ENCODE assay signal across 27 mouse cellular contexts in genomic region chr7:84652740-84653139, GRCm38 (mm10). TPM values are rescaled to one million over a fixed set of nuclear protein-coding genes. Genes with fewer than 3 reads are reported as not detected.
DNase-seq lines count a peak whose midpoint lies in the region; ATAC-seq and TF ChIP-seq lines count a peak whose summit lies in the region.
"Had no signal": no experiment of that assay in that cellular context is flagged by ENCODE, and none has a peak within 500 bp of the region (broad histone marks: within the 10 kb centered on the region; RNA-seq: fewer than 3 reads in every experiment).

No protein-coding gene starts in this region.

- H3K9ac ChIP-seq in liver, embryonic 11.5 days (ENCODE audit: low read depth, low read length) = no peak overlapping the region
- H3K9ac ChIP-seq in liver, embryonic 13.5 days = peak overlapping the region; percentile 34; the same call in 1 of the 2 replicates
- no peak overlapping the region for H3K9ac ChIP-seq in midbrain, embryonic 15.5 days
- H3K9ac ChIP-seq: embryonic facial prominence, embryonic 12.5 days; heart, embryonic 15.5 days; limb, embryonic 15.5 days; neural tube, embryonic 12.5 days had no signal

- no peak for TF ChIP-seq CTCF in lung, adult 2 months (IDR thresholded peaks at IDR 0.05; ENCODE audit: insufficient read depth, low read length)

- H3K4me3 ChIP-seq in liver, embryonic 11.5 days (ENCODE audit: low read depth, low read length) = no peak overlapping the region
- H3K4me3 ChIP-seq in lung, adult 2 months (replicated peaks; ENCODE audit: extremely low read depth, low read depth, low read length) = no peak overlapping the region
- no peak overlapping the region for H3K4me3 ChIP-seq in liver, embryonic 13.5 days (replicated peaks)
- H3K4me3 ChIP-seq in midbrain, embryonic 15.5 days = no peak overlapping the region
- H3K4me3 ChIP-seq: embryonic facial prominence, embryonic 12.5 days; heart, embryonic 10.5 days; heart, embryonic 15.5 days; limb, embryonic 10.5 days; limb, embryonic 15.5 days; midbrain, embryonic 10.5 days; myocyte; neural tube, embryonic 12.5 days had no signal

- no peak for TF ChIP-seq POLR2A in lung, adult 2 months (IDR thresholded peaks at IDR 0.05; ENCODE audit: borderline replicate concordance, extremely low read depth, low read depth, low read length)

- H3K36me3 ChIP-seq in liver, embryonic 11.5 days (ENCODE audit: control insufficient read depth, insufficient read depth, low read length) = no peaks in the 10 kb centered on the region; the same call in 1 of the 2 replicates
- H3K36me3 ChIP-seq in liver, embryonic 13.5 days = peaks cover 5% of the 10 kb centered on the region; the same call in 1 of the 2 replicates
- no peaks in the 10 kb centered on the region for H3K36me3 ChIP-seq in midbrain, embryonic 15.5 days (replicated peaks)
- H3K36me3 ChIP-seq: embryonic facial prominence, embryonic 12.5 days; heart, embryonic 10.5 days; heart, embryonic 15.5 days; limb, embryonic 15.5 days; midbrain, embryonic 10.5 days; neural tube, embryonic 12.5 days had no signal

- H3K9me3 ChIP-seq in liver, embryonic 11.5 days (ENCODE audit: control insufficient read depth, low read length) = no peaks in the 10 kb centered on the region
- no peaks in the 10 kb centered on the region for H3K9me3 ChIP-seq in liver, embryonic 13.5 days (replicated peaks)
- no peaks in the 10 kb centered on the region for H3K9me3 ChIP-seq in midbrain, embryonic 15.5 days
- H3K9me3 ChIP-seq: embryonic facial prominence, embryonic 12.5 days; heart, embryonic 10.5 days; heart, embryonic 15.5 days; limb, embryonic 10.5 days; limb, embryonic 15.5 days; midbrain, embryonic 10.5 days; neural tube, embryonic 12.5 days had no signal

- H3K27ac ChIP-seq in liver, embryonic 11.5 days (ENCODE audit: low read depth, low read length) = peak overlapping the region; percentile 4; the same call in 1 of the 2 replicates
- peak overlapping the region; percentile 80 for H3K27ac ChIP-seq in liver, embryonic 13.5 days
- H3K27ac ChIP-seq in midbrain, embryonic 15.5 days = no peak overlapping the region
- H3K27ac ChIP-seq: embryonic facial prominence, embryonic 12.5 days; heart, embryonic 10.5 days; heart, embryonic 15.5 days; limb, embryonic 10.5 days; limb, embryonic 15.5 days; midbrain, embryonic 10.5 days; neural tube, embryonic 12.5 days had no signal

- H3K4me1 ChIP-seq in liver, embryonic 11.5 days (replicated peaks; ENCODE audit: control insufficient read depth, insufficient read depth, low read length) = peaks cover 36% of the 10 kb centered on the region
- H3K4me1 ChIP-seq in lung, adult 2 months (ENCODE audit: control insufficient read depth, insufficient read depth, low read length) = peaks cover 7% of the 10 kb centered on the region
- peaks cover 85% of the 10 kb centered on the region for H3K4me1 ChIP-seq in liver, embryonic 13.5 days (replicated peaks)
- H3K4me1 ChIP-seq in midbrain, embryonic 15.5 days = no peaks in the 10 kb centered on the region
- H3K4me1 ChIP-seq: embryonic facial prominence, embryonic 12.5 days; limb, embryonic 10.5 days; limb, embryonic 15.5 days; midbrain, embryonic 10.5 days; neural tube, embryonic 12.5 days had no signal

- ATAC-seq in liver, embryonic 11.5 days (replicated peaks; ENCODE audit: low FRiP score) = no peak
- ATAC-seq in liver, embryonic 13.5 days (ENCODE audit: low read depth) = no peak
- ATAC-seq in midbrain, embryonic 15.5 days (replicated peaks) = no peak
- ATAC-seq: forebrain, embryonic 14.5 days; hindbrain, embryonic 16.5 days had no signal

- intact Hi-C loops in left cerebral cortex, postnatal 4 days (cut with DNase I) = no loop called here

- DNase-seq in liver, embryonic 11.5 days (ENCODE audit: low spot score) = no peak
- DNase-seq in liver = no peak
- DNase-seq in lung, postnatal 10 days = peak; percentile 8
- no peak for DNase-seq in lung, adult 2 months
- DNase-seq in liver, embryonic 13.5 days = peak; percentile 8
- no peak for DNase-seq in left cerebral cortex, postnatal 4 days
- DNase-seq: adrenal gland, adult 8-10 months; cerebellum, adult 11 months; cerebellum, adult 9-11 months; embryo, embryonic 11 days; gastrocnemius, postnatal 14 days; heart, adult 11 months; kidney, adult 2 months; layer of hippocampus, postnatal 36 days; thymus, postnatal 4 days had no signal

- no peaks in the 10 kb centered on the region for H3K27me3 ChIP-seq in liver, embryonic 11.5 days (replicated peaks; ENCODE audit: control insufficient read depth, insufficient read depth, low read length)
- no peaks in the 10 kb centered on the region for H3K27me3 ChIP-seq in liver, embryonic 13.5 days
- no peaks in the 10 kb centered on the region for H3K27me3 ChIP-seq in midbrain, embryonic 15.5 days (replicated peaks)
- H3K27me3 ChIP-seq: CH12.LX; embryonic facial prominence, embryonic 12.5 days; heart, embryonic 15.5 days; limb, embryonic 15.5 days; neural tube, embryonic 12.5 days had no signal

- 79% methylated on average over 2 of the region's 2 CpGs for WGBS in liver, embryonic 11.5 days
- 68% methylated on average over 2 of the region's 2 CpGs for WGBS in lung, adult 2 months
- 62% methylated on average over 2 of the region's 2 CpGs for WGBS in liver, embryonic 13.5 days (ENCODE audit: insufficient replicate concordance)
- 89% methylated on average over 2 of the region's 2 CpGs for WGBS in midbrain, embryonic 15.5 days

- H3K4me2 ChIP-seq in liver, embryonic 11.5 days = no peak overlapping the region
- H3K4me2 ChIP-seq in liver, embryonic 13.5 days = no peak overlapping the region
- no peak overlapping the region for H3K4me2 ChIP-seq in midbrain, embryonic 15.5 days
- H3K4me2 ChIP-seq: embryonic facial prominence, embryonic 12.5 days; heart, embryonic 15.5 days; limb, embryonic 15.5 days; neural tube, embryonic 12.5 days had no signal

RNA-seq across cellular contexts. Expression of gene Zfand6, which starts 37.0 kb away (rescaled TPM):
- 123 and 126 TPM in 2 replicates for polyA plus RNA-seq in liver, embryonic 11.5 days (2014; fragmentation: Nextera tagmentation; extraction: Ambion mirVana)
- 30.1 and 45.7 TPM in 2 replicates for polyA plus RNA-seq in lung, adult 2 months (2012; rRNA removed)
- 129 and 146 TPM in 2 replicates for polyA plus RNA-seq in liver, embryonic 13.5 days (2015; fragmentation: Nextera tagmentation; extraction: Ambion mirVana)
- polyA plus RNA-seq in midbrain, embryonic 15.5 days (2015; fragmentation: Nextera tagmentation; extraction: Ambion mirVana) = 171 and 178 TPM in 2 replicates
- total RNA-seq in left cerebral cortex, postnatal 4 days (2021) = 10 to 100 TPM; 66.1 to 75.1 TPM

RNA-seq across cellular contexts. Expression of gene Fah, which starts 46.2 kb away (rescaled TPM):
- 20.7 and 21.3 TPM in 2 replicates for polyA plus RNA-seq in liver, embryonic 11.5 days (2014; fragmentation: Nextera tagmentation; extraction: Ambion mirVana)
- polyA plus RNA-seq in lung, adult 2 months (2012; rRNA removed) = 46.4 and 51.1 TPM in 2 replicates
- 23.3 and 25.4 TPM in 2 replicates for polyA plus RNA-seq in liver, embryonic 13.5 days (2015; fragmentation: Nextera tagmentation; extraction: Ambion mirVana)
- polyA plus RNA-seq in midbrain, embryonic 15.5 days (2015; fragmentation: Nextera tagmentation; extraction: Ambion mirVana) = 9.2 and 10.2 TPM in 2 replicates
- 10 to 100 TPM; 19.0 to 20.6 TPM for total RNA-seq in left cerebral cortex, postnatal 4 days (2021)

Comparison
In these comparisons a context has a peak if more than half of its experiments do, and no peak if none do; other contexts are left out.
1. DNase-seq: peak in lung, postnatal 10 days (single experiment) and liver, embryonic 13.5 days (single experiment); none in liver, embryonic 11.5 days (single experiment), liver (single experiment), lung, adult 2 months (single experiment) and left cerebral cortex, postnatal 4 days (single experiment).